Mouse (Mus musculus): ENCODE results near the gene Dscam. TPM values are rescaled to one million over a fixed set of nuclear protein-coding genes. Genes with fewer than 3 reads are reported as not detected.

The Dscam gene
- polyA plus RNA-seq (2012; ENCODE audit: low replicate concordance): 0.10 and 0.23 TPM in 2 replicates

GRCm38 (mm10) chr16:97170513-97171081, at the start of gene Dscam:
TSS of gene Dscam (minus strand) at chr16:97170752.

Other genes starting within 250 kb of the Dscam start
- 0.02 and 0.31 TPM in 2 replicates for gene Bace2, start 186.0 kb upstream of the Dscam start, polyA plus RNA-seq (2012; ENCODE audit: low replicate concordance)

Measured in leukemia stem cell, adult 10-12 weeks (primary cell).